Mouse (Mus musculus) liver, embryonic 16.5 days (tissue): ENCODE measurements around the gene Pla2g16. TPM values are rescaled to one million over a fixed set of nuclear protein-coding genes. Genes with fewer than 3 reads are reported as not detected.
A peak's percentile ranks its signal among the peaks of the same experiment; 100 is the strongest.

Experiments used
- ATAC-seq: fragments of 200-750 bp; cut with Nextera tagmentation; 2 replicates; pipeline ENCODE4 v1.8.0; 2017; ENCODE audit warnings: low read depth, mild to moderate bottlenecking, moderate number of reproducible peaks, moderate library complexity
- H3K27ac ChIP-seq: fragments of 300-500 bp; sonication (generic); 2 replicates; pipeline ENCODE4 v1.5.1; 2014; ENCODE audit warnings: mild to moderate bottlenecking, low read length
- H3K27me3 ChIP-seq: fragments of 300-500 bp; sonication (generic); 2 replicates; pipeline ENCODE4 v1.6.1; 2014; ENCODE audit warnings: low read depth, low read length, mixed read lengths; ENCODE audit not compliant: control insufficient read depth, insufficient read depth
- H3K36me3 ChIP-seq: fragments of 300-500 bp; sonication (generic); 2 replicates; pipeline ENCODE4 v1.6.1; 2014; ENCODE audit warnings: mild to moderate bottlenecking; ENCODE audit not compliant: control insufficient read depth, insufficient read depth
- H3K4me1 ChIP-seq: fragments of 300-500 bp; sonication (generic); 2 replicates; pipeline ENCODE4 v1.6.1; 2014; ENCODE audit warnings: low read depth, low read length, mixed read lengths; ENCODE audit not compliant: control insufficient read depth
- H3K4me2 ChIP-seq: fragments of 300-500 bp; sonication (generic); 2 replicates; pipeline ENCODE4 v1.6.1; 2014; ENCODE audit warnings: low read depth, low read length, mixed read lengths
- H3K4me3 ChIP-seq: fragments of 300-500 bp; sonication (generic); 2 replicates; pipeline ENCODE4 v1.5.1; 2014; ENCODE audit warnings: low read depth, mild to moderate bottlenecking, low read length
- H3K9ac ChIP-seq: fragments of 300-500 bp; sonication (generic); 2 replicates; pipeline ENCODE4 v1.6.1; 2014; ENCODE audit warnings: low read depth, low read length
- H3K9me3 ChIP-seq: fragments of 300-500 bp; sonication (generic); replicated peaks from 2 replicates; pipeline ENCODE4 v1.6.1; 2016; ENCODE audit warnings: low read length; ENCODE audit not compliant: control insufficient read depth
- WGBS: fragments of 180-500 bp; shearing (Covaris S2); extraction: QIAGEN DNeasy Blood & Tissue Kit; methylation state at CpG from one replicate; pipeline ENCODE4 v1.1.7; 2014; ENCODE audit not compliant: insufficient replicate concordance; 5-methylcytosine and 5-hydroxymethylcytosine counted together
- polyA plus RNA-seq: library from polyadenylated mRNA; unstranded; fragments of >200 nt; fragmentation: Nextera tagmentation; extraction: Ambion mirVana; gene quantifications from 2 replicates; pipeline ENCODE4 v1.2.1, GENCODE M21; 2015

Gene Pla2g16
- polyA plus RNA-seq, 1 experiment from 2014 or later: 18.8 TPM

GRCm38 (mm10) chr19:7531906-7532305 lies 25.4 kb upstream of the Pla2g16 start:
- no peak overlapping the region for H3K9ac ChIP-seq
- no peaks in the 10 kb centered on the region for H3K27me3 ChIP-seq
- H3K4me3 ChIP-seq: no peak overlapping the region
- H3K9me3 ChIP-seq: no peaks in the 10 kb centered on the region
- no peak overlapping the region for H3K27ac ChIP-seq
- H3K36me3 ChIP-seq: peaks cover 9% of the 10 kb centered on the region; the same call in 1 of the 2 replicates
- ATAC-seq: no peak
- 87% methylated on average over 5 of the region's 5 CpGs for WGBS
- H3K4me1 ChIP-seq: no peaks in the 10 kb centered on the region
- H3K4me2 ChIP-seq: no peak overlapping the region

GRCm38 (mm10) chr19:7533891-7534290 lies 23.4 kb upstream of the Pla2g16 start:
- H3K36me3 ChIP-seq: peaks cover 9% of the 10 kb centered on the region; the same call in 1 of the 2 replicates
- H3K4me1 ChIP-seq: no peaks in the 10 kb centered on the region
- H3K4me2 ChIP-seq: no peak overlapping the region
- H3K27ac ChIP-seq: no peak overlapping the region
- no peak overlapping the region for H3K4me3 ChIP-seq
- no peak overlapping the region for H3K9ac ChIP-seq
- ATAC-seq: no peak
- H3K9me3 ChIP-seq: no peaks in the 10 kb centered on the region
- H3K27me3 ChIP-seq: no peaks in the 10 kb centered on the region
- WGBS: 73% methylated on average over 5 of the region's 5 CpGs

- Histone ChIP-seq H3K9me3 (no peaks in the 10 kb centered on the region), H3K36me3 (no peaks in the 10 kb centered on the region), H3K4me1 (peaks cover 26% of the 10 kb centered on the region), H3K27ac (no peak overlapping the region), H3K4me2 (no peak overlapping the region), H3K27me3 (no peaks in the 10 kb centered on the region), H3K9ac (no peak overlapping the region), H3K4me3 (no peak overlapping the region)
- ATAC-seq: no peak
- 61% methylated on average over 3 of the region's 3 CpGs for WGBS
Observed at GRCm38 (mm10) chr19:7548924-7549323, 8.3 kb upstream of the Pla2g16 start.

DNA sequence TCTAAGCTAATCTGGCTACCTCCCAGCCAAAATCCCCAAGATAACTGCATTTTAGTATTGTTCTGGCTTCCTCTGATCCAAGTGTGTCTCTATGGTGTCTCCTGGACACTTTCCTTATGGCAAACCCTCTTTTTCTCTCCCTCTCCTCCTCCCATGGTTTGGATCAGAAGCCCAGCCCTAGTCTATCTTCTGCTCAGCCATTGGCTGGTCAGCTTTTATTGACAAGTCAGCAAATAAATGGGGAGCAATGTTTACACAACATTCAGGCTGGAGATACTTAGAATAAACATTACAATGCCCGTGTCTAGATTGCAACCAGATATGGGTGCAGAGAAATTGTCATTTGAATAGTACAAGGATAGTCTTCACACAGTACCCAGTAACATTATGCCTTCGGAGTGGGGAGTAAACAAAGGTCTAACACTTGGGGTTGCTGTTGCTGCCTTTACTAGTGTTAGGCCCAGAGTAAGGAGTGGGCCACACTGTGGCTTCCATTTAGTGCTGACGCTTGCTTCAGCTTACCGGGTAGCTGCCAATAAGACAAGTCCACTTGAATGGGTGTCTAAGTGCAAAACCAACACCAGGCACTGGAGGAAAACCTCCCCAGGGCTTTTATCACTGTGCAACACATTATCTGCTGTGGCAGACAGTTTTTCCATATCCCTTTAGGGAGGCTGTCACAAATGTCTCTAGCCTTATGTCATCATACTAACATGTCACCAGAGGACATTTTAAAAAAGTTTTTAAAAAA lies 5.5 kb upstream of the Pla2g16 start:
- peak overlapping the region; percentile 53 for H3K4me2 ChIP-seq
- no peaks in the 10 kb centered on the region for H3K36me3 ChIP-seq
- peak overlapping the region; percentile 21 for H3K4me3 ChIP-seq
- peaks cover 32% of the 10 kb centered on the region for H3K4me1 ChIP-seq
- WGBS: 23% methylated on average over 4 of the region's 4 CpGs
- peak overlapping the region; percentile 92 for H3K27ac ChIP-seq
- H3K9me3 ChIP-seq: no peaks in the 10 kb centered on the region
- peak; percentile 90 for ATAC-seq
- peak overlapping the region; percentile 32; the same call in 1 of the 2 replicates for H3K9ac ChIP-seq
- H3K27me3 ChIP-seq: no peaks in the 10 kb centered on the region

DNA sequence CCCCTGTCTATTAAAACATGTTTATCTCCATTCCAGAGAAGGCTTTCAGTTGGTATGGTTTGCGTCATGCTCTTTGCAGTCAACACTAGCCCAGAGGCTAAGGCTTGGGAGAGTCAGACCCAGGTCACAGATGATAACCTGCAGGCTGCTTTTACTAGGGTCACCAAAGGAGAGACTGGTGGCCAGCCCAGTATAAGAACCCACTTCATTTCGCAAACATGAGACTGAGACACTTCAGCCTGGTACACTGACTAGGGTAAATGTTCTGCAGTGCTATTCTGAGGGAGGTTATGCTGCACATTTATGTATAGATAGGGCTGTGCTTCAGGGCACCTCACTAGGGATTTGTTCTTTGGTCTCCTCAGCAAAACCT lies 5.0 kb upstream of the Pla2g16 start:
- Histone ChIP-seq H3K4me3 (no peak overlapping the region), H3K9me3 (no peaks in the 10 kb centered on the region), H3K27ac (peak overlapping the region; percentile 92), H3K4me1 (peaks cover 32% of the 10 kb centered on the region), H3K4me2 (peak overlapping the region; percentile 53), H3K27me3 (no peaks in the 10 kb centered on the region), H3K36me3 (no peaks in the 10 kb centered on the region), H3K9ac (peak overlapping the region; percentile 6; the same call in 1 of the 2 replicates)
- 14% methylated on average over 2 of the region's 2 CpGs for WGBS
- ATAC-seq: peak; percentile 9

DNA sequence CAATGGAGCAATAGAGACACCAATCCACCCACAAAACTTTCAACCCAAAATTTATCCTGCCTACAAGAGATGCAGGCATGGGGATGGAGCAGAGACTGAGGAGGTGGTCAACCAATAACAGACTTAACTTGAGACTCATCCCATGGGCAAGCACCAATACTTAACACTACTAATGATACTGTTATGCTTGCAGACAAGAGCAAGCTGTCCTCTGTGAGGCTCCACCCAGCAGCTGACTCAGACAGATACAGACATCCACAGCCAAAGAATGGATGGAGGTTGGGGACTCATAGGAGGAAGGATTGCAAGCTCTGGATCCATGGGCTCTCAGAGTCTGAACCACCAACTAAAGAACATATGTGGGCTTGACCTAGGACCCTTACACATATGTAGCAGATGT lies 3.8 kb upstream of the Pla2g16 start:
- peak; percentile 31; the same call in 1 of the 2 replicates for ATAC-seq
- peaks cover 40% of the 10 kb centered on the region for H3K4me1 ChIP-seq
- H3K9me3 ChIP-seq: no peaks in the 10 kb centered on the region
- H3K9ac ChIP-seq: no peak overlapping the region
- peak overlapping the region; percentile 14; the same call in 1 of the 2 replicates for H3K4me2 ChIP-seq
- no peak overlapping the region for H3K4me3 ChIP-seq
- no peaks in the 10 kb centered on the region for H3K27me3 ChIP-seq
- H3K27ac ChIP-seq: peak overlapping the region; percentile 92
- no peaks in the 10 kb centered on the region for H3K36me3 ChIP-seq

- WGBS: 47% methylated on average over 4 of the region's 4 CpGs
- no peaks in the 10 kb centered on the region for H3K27me3 ChIP-seq
- peaks cover 41% of the 10 kb centered on the region for H3K4me1 ChIP-seq
- no peak overlapping the region for H3K9ac ChIP-seq
- no peaks in the 10 kb centered on the region for H3K36me3 ChIP-seq
- no peak overlapping the region for H3K4me3 ChIP-seq
- ATAC-seq: no peak
- no peak overlapping the region for H3K27ac ChIP-seq
- no peak overlapping the region for H3K4me2 ChIP-seq
- H3K9me3 ChIP-seq: no peaks in the 10 kb centered on the region
Observed at GRCm38 (mm10) chr19:7554881-7555280, 2.4 kb upstream of the Pla2g16 start.

- Histone ChIP-seq H3K9me3 (no peaks in the 10 kb centered on the region), H3K4me3 (no peak overlapping the region), H3K27ac (no peak overlapping the region), H3K4me2 (no peak overlapping the region), H3K9ac (no peak overlapping the region), H3K4me1 (peaks cover 37% of the 10 kb centered on the region), H3K27me3 (no peaks in the 10 kb centered on the region), H3K36me3 (no peaks in the 10 kb centered on the region)
- no peak for ATAC-seq
- 82% methylated on average over 1 of the region's 1 CpGs for WGBS
Observed at GRCm38 (mm10) chr19:7556641-7557040, 618 bp upstream of the Pla2g16 start.

DNA sequence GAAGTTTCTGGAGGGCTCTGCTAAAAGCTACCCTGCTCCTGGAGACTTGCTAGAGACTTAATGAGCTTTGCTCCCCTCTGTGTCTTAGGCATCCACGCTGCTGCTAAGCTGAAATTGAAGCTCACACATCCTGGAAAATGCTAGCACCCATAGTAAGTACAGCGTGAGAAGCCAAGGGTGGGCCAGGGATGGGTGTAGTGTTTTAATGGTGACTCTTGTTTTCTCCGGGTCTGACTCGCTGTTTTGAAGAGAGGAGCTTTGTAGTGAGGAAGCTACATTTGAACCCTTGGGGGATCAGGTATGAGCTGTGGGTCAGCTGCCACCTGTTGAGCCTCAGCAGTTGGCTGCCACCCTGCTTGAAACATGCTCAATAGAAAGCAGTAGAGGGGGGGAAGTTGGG lies 585 bp downstream of the Pla2g16 start:
- Histone ChIP-seq H3K9ac (peak overlapping the region; percentile 87), H3K9me3 (no peaks in the 10 kb centered on the region), H3K4me3 (peak overlapping the region; percentile 78), H3K4me2 (peak overlapping the region; percentile 82), H3K27ac (peak overlapping the region; percentile 67), H3K36me3 (no peaks in the 10 kb centered on the region), H3K4me1 (peaks cover 25% of the 10 kb centered on the region), H3K27me3 (no peaks in the 10 kb centered on the region)
- 5% methylated on average over 4 of the region's 4 CpGs for WGBS
- ATAC-seq: peak; percentile 46
